Mouse (Mus musculus) spleen, adult 12 weeks (tissue): ENCODE results near the gene Stx5a.
A peak's percentile ranks its signal among the peaks of the same experiment; 100 is the strongest.

Source experiments
- DNase-seq: peaks from one replicate; pipeline ENCODE4 v3.0.0; 2022; ENCODE audit warnings: low spot score

The Stx5a gene

GRCm38 (mm10) chr19:8741243-8741869, at the start of gene Stx5a:
Gene Stx5a (plus strand): TSS chr19:8741413.
- peak; percentile 95 for DNase-seq

- DNase-seq, result no peak
These were observed 49.2 kb upstream of the Stx5a start for GRCm38 (mm10) chr19:8691871-8692539.

DNA sequence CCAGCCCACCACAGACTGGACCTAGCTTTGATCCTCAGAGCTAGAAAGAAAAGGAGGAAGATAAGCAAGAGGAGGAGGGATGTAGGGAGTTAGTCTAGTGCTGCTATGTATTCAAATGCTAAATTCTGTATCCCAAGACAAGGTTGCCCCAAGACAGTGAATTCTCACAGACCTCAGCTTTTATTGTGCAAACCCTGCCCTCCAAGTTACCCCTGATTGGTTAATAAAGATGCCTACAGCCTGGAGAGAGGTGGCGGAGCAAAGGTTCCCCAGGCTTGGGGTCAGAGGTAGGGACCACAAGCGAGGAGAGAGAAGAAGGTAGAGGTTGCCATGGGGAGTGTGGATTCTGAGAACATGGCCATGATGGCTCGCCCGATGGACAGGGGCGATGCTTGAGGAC, 48.5 kb upstream of the Stx5a start:
- DNase-seq, result no peak

DNA sequence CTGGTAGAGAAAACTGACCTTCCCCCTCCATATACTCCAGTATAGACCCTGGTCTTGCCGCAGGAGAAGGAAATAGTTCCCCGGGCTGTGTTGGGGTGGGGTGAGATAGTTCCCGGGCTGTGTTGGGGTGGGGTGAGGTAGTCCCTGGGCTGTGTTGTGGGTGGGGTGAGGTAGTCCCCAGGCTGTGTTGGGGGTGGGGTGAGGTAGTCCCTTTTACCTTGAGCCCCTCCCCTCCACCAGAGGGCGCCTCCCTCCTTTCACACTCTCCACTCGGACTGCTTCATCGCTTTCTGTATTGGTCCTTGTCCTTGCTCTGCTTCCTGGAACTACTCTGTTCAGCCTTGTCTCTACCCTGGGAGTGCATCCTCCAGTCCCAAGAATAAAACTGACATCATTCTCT, 45.9 kb upstream of the Stx5a start:
- peak; percentile 56 for DNase-seq

GRCm38 (mm10) chr19:8699652-8700051, 41.6 kb upstream of the Stx5a start:
- no peak for DNase-seq

- DNase-seq, result no peak
These were observed 38.8 kb upstream of the Stx5a start for GRCm38 (mm10) chr19:8702458-8702857.

DNA sequence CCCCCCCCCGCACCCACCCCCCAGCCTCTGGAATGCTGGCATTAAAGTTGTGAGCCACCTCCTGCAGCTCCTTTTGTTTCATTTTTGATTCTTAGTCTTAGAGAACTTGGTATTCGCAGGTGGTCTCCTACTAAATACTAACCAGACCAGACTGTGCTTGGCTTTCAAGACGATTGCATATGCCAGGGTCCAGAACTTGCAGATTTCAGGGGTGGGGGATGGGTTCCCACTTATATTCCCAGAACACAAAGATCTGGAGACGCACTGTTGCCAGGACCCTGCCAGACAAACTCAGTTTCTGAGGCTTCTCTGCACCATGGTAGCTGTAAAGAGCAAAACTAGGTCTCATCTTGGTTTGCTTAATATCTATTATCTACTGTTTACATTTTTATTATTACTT, 37.6 kb upstream of the Stx5a start:
- DNase-seq, result no peak

DNA sequence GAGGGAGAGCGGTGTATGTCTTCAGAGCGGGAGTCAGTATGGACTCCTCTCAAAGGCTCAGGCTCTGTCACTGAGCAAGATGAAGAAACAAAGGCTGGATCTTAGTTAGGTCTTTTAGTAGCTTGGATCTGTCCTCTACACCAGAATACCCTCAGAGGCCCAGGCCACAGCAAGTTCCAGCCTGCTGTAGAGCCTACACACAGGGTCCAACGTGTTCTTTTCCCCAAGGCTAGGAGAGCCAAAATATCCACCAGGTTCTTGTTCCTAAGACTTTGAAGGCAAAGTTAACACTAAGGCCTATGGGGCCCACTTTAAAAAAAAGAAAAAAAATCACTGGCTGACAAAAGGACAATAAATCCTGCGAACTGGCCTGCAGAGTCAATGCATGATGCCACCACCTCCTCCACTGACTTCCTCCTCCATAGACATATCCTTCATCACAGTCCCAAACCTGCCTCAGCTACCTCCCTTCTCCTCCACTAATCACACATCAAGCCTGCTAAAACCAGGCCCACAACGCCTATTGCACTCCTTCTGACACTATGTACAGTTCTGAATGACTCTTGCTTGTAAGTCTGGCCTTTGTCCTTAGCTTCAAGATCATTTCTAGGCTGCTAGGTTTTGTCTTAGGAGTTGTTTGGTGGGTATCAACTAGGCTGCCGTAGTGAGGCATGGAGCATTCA, 36.0 kb upstream of the Stx5a start:
- DNase-seq, result no peak

GRCm38 (mm10) chr19:8706132-8706667, 35.0 kb upstream of the Stx5a start:
- no peak for DNase-seq

GRCm38 (mm10) chr19:8706930-8707329, 34.3 kb upstream of the Stx5a start:
- DNase-seq, result no peak

DNA sequence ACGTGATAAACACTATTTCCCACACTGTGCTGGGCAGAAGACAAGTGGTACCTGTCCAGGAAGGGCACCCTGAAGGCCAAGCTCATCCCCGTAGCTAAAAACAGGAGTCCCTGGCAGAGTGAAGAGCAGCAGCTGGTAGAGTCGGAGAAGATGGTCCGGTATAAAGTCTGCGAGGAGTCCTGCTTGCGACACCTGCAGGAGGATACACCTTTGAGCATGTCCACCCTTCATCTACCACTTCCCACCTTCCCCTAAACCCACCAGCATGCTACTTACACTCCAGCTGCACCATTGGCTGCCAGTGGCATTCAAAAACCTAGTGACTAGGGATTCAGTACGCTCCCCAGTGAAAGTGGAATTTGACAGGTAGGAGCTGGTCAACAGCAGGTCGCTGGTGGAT, 32.3 kb upstream of the Stx5a start:
- no peak for DNase-seq

DNA sequence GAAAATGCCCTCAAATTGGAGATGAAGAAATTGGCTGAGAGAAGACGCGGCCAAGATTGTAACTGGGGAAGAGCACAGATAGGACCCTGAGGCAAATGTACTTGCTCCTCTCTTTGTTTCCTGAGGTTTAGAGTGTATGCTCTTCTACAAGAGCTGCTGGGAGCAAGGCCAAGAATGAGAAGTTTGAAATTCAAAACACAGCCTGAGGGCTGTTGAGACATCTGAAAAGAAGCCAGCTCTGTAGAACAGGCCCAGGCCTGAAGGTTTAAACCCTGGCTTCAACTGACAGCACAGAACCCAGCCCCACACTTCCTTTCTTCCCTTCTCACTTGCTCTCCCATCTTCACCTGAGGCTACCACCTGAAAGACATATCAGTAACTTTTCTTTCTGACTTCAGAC, 31.2 kb upstream of the Stx5a start:
- DNase-seq, result no peak

DNA sequence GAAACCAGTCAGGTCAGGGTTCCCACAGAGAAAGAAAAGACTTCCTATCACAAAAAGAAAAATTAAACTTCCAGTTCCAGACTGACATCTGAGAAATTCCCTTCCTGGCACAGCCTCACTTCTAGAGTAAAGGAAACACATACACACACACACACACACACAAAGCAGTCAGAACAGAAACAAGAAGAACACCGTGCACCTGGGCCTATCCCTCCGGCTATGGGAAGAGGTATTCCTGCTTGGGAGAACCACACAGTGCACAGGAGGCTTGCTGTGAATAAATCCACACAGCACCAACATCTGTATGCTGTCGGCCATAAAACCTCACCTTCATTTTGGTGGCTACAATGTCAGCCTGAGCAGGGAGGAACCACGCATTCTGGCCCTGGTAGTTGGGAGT, 29.7 kb upstream of the Stx5a start:
- no peak for DNase-seq

DNA sequence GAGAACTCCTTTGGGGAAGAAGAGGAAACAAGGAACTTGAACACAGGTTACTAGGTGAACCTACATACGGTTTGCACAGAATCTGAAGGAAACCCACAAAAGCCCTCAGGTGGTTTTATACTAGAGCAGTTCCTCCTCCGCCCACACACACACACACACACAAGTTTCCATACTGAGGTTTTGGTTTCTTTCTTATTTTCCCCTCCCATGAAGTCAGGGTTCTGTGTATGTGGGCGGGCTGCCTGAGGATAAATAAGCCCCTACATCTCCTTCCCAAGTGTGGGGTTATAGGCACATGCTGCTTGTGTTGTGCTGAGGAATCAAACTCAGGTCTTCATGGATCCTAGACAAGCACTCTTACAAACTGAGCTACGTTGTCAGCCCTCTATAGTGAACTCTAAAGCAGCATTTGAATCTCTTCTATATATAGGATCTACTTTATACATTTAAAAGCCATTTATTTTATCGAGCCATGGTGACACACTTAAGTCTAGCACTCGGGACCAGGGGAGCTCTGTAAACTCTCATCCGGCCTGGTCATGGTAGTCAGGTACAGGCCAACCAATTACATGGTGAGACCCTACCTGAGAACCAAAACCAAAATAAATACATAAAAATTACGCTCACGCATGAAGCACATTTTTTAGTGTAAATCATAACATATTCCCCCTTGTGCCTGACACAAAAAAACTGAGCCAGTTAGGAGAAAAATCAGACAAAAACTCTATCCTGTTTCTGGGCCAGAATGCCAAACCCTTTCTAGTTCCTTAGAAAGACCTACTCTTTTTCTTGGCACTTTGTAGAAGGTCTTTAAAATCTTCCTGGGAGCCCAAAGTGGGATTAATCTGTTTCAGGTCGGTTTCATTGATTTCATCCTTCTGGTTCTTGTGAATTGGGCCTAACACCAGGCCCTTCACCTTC, 29.0 kb upstream of the Stx5a start:
- DNase-seq, result peak; percentile 48

DNA sequence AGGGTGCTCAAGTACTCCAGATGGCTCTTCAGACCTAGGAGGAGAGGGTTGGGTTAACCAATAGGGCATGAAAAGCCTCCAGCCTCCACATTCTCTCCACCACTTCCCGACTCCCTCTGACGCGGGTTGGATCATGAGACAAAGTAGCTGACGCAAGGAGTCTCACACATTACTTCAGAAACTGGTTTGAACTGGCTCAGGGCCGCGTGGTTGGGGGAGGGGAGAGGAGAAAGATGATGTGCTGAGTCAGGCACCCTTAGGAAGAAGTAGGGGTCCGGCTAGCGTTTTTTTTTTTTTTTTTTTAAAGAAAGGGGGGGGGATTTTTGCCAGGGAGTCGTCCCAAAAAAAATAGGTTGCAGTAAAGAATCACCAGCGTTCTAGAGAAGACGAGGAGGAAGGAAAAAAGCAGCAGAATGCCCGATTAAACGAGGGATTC, 28.3 kb upstream of the Stx5a start:
- DNase-seq, result peak; percentile 58

- DNase-seq, result peak; percentile 92
These were observed 27.8 kb upstream of the Stx5a start for GRCm38 (mm10) chr19:8713306-8713996.

DNA sequence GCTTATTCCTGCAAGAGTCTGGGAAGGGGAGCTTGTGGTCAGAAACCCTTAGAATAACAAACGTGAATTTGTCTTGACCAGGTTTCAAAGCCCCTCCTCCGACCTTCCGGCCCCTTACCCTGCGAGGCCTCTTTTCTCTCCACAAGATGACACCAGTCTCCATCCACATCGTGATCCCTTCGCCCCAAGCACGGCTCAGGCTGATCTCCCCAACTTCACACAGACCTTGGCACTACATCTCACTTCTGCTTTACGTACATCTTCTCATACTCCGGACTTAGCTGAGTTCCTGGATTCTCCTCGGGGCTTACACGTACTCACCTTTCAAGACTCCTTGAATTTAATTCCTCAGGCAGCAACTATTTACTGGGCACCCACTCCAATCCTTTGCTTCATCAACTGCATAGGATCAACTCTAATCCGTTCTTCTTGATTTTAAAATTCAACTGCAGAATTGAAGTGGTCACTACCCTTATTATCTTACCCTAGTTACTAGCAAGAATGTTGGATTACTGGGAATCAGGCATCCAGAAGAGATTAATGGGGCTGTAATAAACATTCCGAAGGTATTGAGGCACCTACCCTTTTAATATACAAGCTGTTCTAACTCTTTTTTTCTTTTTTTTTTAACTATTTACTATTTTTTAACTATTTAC, 27.1 kb upstream of the Stx5a start:
- DNase-seq, result no peak

GRCm38 (mm10) chr19:8714653-8715481, 26.3 kb upstream of the Stx5a start:
- DNase-seq, result peak; percentile 62

GRCm38 (mm10) chr19:8715868-8716766, 25.1 kb upstream of the Stx5a start:
- no peak for DNase-seq
